Mouse (Mus musculus) bone marrow macrophage, adult 2 months (primary cell): ENCODE data around the gene Itpk1. TPM values are rescaled to one million over a fixed set of nuclear protein-coding genes. Genes with fewer than 3 reads are reported as not detected.
"Not testable (repeated sequence)": the region's sequence is repeated elsewhere in the genome, so short reads cannot be mapped to it uniquely, and the experiment has no call there.

Experiments used
- H3K27ac ChIP-seq: 2 replicates; pipeline ENCODE4 v1.5.1; 2012; ENCODE audit warnings: low read depth, low read length; ENCODE audit not compliant: insufficient read depth
- H3K4me1 ChIP-seq: 2 replicates; pipeline ENCODE4 v1.6.1; 2012; ENCODE audit warnings: low read length; ENCODE audit not compliant: control insufficient read depth, insufficient read depth
- H3K4me3 ChIP-seq: 2 replicates; pipeline ENCODE4 v1.5.1; 2012; ENCODE audit warnings: mild to moderate bottlenecking, low read length, moderate library complexity; ENCODE audit not compliant: insufficient read depth
- CTCF ChIP-seq: IDR thresholded peaks from 2 replicates; pipeline ENCODE4 v1.5.1; 2012; ENCODE audit warnings: low read depth, mild to moderate bottlenecking, low read length, moderate library complexity
- POLR2A ChIP-seq: IDR thresholded peaks from 2 replicates; pipeline ENCODE4 v1.6.1; 2012; ENCODE audit warnings: mild to moderate bottlenecking, low read depth, low read length, borderline replicate concordance
- polyA plus RNA-seq: library from polyadenylated mRNA; stranded (reverse); fragments of >200 nt; gene quantifications from 2 replicates; pipeline ENCODE4 v1.2.4, GENCODE M21; 2012; ENCODE audit not compliant: missing spikeins, insufficient read depth, insufficient read length

The Itpk1 gene
- polyA plus RNA-seq, 1 experiment = 23.5 TPM

- Histone ChIP-seq H3K4me1 (no peaks in the 10 kb centered on the region), H3K4me3 (no peak overlapping the region), H3K27ac (no peak overlapping the region)
- TF ChIP-seq CTCF = no peak
- no peak for TF ChIP-seq POLR2A
Observed at GRCm38 (mm10) chr12:102631690-102632089, 73.0 kb downstream of the Itpk1 start.

GRCm38 (mm10) chr12:102630471-102630870, 74.3 kb downstream of the Itpk1 start:
- H3K4me1 ChIP-seq, H3K27ac ChIP-seq, H3K4me3 ChIP-seq: not testable (repeated sequence)

GRCm38 (mm10) chr12:102628221-102628620, 76.5 kb downstream of the Itpk1 start:
- no peak overlapping the region for H3K4me3 ChIP-seq
- H3K4me1 ChIP-seq = no peaks in the 10 kb centered on the region
- no peak overlapping the region for H3K27ac ChIP-seq
- TF ChIP-seq POLR2A (no peak), CTCF (no peak)

GRCm38 (mm10) chr12:102627545-102627944, 77.2 kb downstream of the Itpk1 start:
- H3K4me1 ChIP-seq = no peaks in the 10 kb centered on the region
- H3K27ac ChIP-seq = no peak overlapping the region
- TF ChIP-seq POLR2A = no peak
- no peak for TF ChIP-seq CTCF
- no peak overlapping the region for H3K4me3 ChIP-seq

GRCm38 (mm10) chr12:102626841-102627240, 77.9 kb downstream of the Itpk1 start:
- no peak overlapping the region for H3K4me3 ChIP-seq

GRCm38 (mm10) chr12:102625717-102626116, 79.0 kb downstream of the Itpk1 start:
- no peak overlapping the region for H3K4me3 ChIP-seq
- H3K4me1 ChIP-seq = peaks cover 4% of the 10 kb centered on the region
- TF ChIP-seq POLR2A = no peak
- no peak for TF ChIP-seq CTCF
- no peak overlapping the region for H3K27ac ChIP-seq

More at GRCm38 (mm10) chr12:102626841-102627240, 77.9 kb downstream of the Itpk1 start:
- Histone ChIP-seq H3K4me1 (no peaks in the 10 kb centered on the region), H3K27ac (no peak overlapping the region)
- TF ChIP-seq CTCF (no peak), POLR2A (no peak)

GRCm38 (mm10) chr12:102625118-102625517, 79.6 kb downstream of the Itpk1 start:
- H3K27ac ChIP-seq = no peak overlapping the region
- H3K4me1 ChIP-seq = peaks cover 4% of the 10 kb centered on the region
- H3K4me3 ChIP-seq = no peak overlapping the region
- TF ChIP-seq CTCF (no peak), POLR2A (no peak)

- no peak for TF ChIP-seq CTCF
- TF ChIP-seq POLR2A = no peak
- Histone ChIP-seq H3K27ac (no peak overlapping the region), H3K4me1 (peaks cover 4% of the 10 kb centered on the region), H3K4me3 (no peak overlapping the region)
Observed at GRCm38 (mm10) chr12:102623827-102624226, 80.9 kb downstream of the Itpk1 start.

GRCm38 (mm10) chr12:102622302-102622842, 82.4 kb downstream of the Itpk1 start:
- H3K4me1 ChIP-seq = peaks cover 4% of the 10 kb centered on the region
- H3K4me3 ChIP-seq = no peak overlapping the region
- no peak overlapping the region for H3K27ac ChIP-seq
- TF ChIP-seq POLR2A = no peak
- TF ChIP-seq CTCF = no peak

- H3K4me1 ChIP-seq = peaks cover 6% of the 10 kb centered on the region
- TF ChIP-seq POLR2A (no peak), CTCF (no peak)
- no peak overlapping the region for H3K27ac ChIP-seq
- no peak overlapping the region for H3K4me3 ChIP-seq
Observed at GRCm38 (mm10) chr12:102621811-102622210, 82.9 kb downstream of the Itpk1 start.

GRCm38 (mm10) chr12:102621205-102621604, 83.5 kb downstream of the Itpk1 start:
- H3K27ac ChIP-seq = no peak overlapping the region
- no peak overlapping the region for H3K4me3 ChIP-seq
- H3K4me1 ChIP-seq = peaks cover 6% of the 10 kb centered on the region
- no peak for TF ChIP-seq POLR2A
- TF ChIP-seq CTCF = no peak
